1 mouse cellular context compared by ENCODE assay signal in genomic region chr17:56609452-56610171, GRCm38 (mm10).
TF ChIP-seq lines count a peak whose summit lies in the region.

Gene 2410015M20Rik, minus strand, starts transcription at chr17:56609771.

TF ChIP-seq in CH12.LX, 34 proteins besides CTCF, POLR2A, EP300 and RAD21 (continued from another document):
- TF ChIP-seq BHLHE40 (IDR thresholded peaks at IDR 0.05; ENCODE audit: low read depth, low read length) (peak; percentile 80), TCF12 (IDR thresholded peaks at IDR 0.05; ENCODE audit: low read depth, low read length) (peak; percentile 83; the same call in 1 of the 2 replicates), SIN3A (IDR thresholded peaks at IDR 0.05; ENCODE audit: low read length) (peak; percentile 92), CHD2 (IDR thresholded peaks at IDR 0.05; ENCODE audit: low read length) (no peak), MAX (IDR thresholded peaks at IDR 0.05; ENCODE audit: low read length) (peak; percentile 80)
